Comparison of ENCODE assay signal across 25 mouse cellular contexts in the genomic region with DNA sequence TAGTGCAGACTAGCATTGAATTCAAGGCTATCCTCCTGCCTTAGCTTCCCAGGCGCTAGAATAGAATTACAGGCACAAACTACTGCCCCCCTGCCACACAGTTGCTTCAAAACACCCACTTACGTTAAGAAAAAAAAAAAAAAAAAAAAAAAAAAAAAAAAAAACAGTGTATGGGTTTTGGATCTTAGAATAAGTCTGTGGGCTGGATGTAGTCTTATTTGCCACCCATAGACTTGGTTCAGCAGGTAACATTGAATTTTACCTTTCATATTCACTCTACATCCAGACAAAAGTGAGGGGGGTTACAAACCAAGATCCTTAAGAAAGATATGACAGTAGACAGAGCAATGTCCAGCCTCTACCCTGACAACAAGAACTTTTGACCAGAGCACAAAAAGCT.
"Had no signal": no experiment of that assay in that cellular context is flagged by ENCODE, and none has a peak within 500 bp of the region (broad histone marks: within the 10 kb centered on the region; RNA-seq: fewer than 3 reads in every experiment).

No protein-coding gene starts in this region.

- H3K4me3 ChIP-seq: gastrocnemius, adult 2 months; heart, embryonic 10.5 days; heart, embryonic 12.5 days; hindbrain, embryonic 10.5 days; hindbrain, embryonic 12.5 days; hindbrain, embryonic 15.5 days; intestine, embryonic 15.5 days; layer of hippocampus, adult 2 months; left cerebral cortex, adult 2 months; limb, embryonic 10.5 days; limb, embryonic 12.5 days had no signal

- DNase-seq: gastrocnemius, adult 2 months; gastrocnemius, postnatal 10 days; gastrocnemius, postnatal 25 days; heart, adult 18-20 months; heart, postnatal 10 days; heart, postnatal 4 days; kidney, adult 18-20 months; kidney, adult 8-10 months; kidney, postnatal 10 days; kidney, postnatal 25 days; kidney, postnatal 4 days; liver had no signal

- H3K9me3 ChIP-seq: heart, embryonic 10.5 days; heart, embryonic 12.5 days; hindbrain, embryonic 10.5 days; hindbrain, embryonic 12.5 days; hindbrain, embryonic 15.5 days; intestine, embryonic 15.5 days; limb, embryonic 10.5 days; limb, embryonic 12.5 days had no signal

- H3K36me3 ChIP-seq: hindbrain, embryonic 15.5 days; intestine, embryonic 15.5 days had no signal

- H3K4me2 ChIP-seq: heart, embryonic 12.5 days; hindbrain, embryonic 12.5 days; hindbrain, embryonic 15.5 days; intestine, embryonic 15.5 days; limb, embryonic 12.5 days; liver, embryonic 11.5 days had no signal

- H3K27ac ChIP-seq: gastrocnemius, adult 2 months; heart, embryonic 10.5 days; hindbrain, embryonic 10.5 days; hindbrain, embryonic 12.5 days; hindbrain, embryonic 15.5 days; intestine, embryonic 15.5 days; layer of hippocampus, adult 2 months; left cerebral cortex, adult 2 months; limb, embryonic 10.5 days; limb, embryonic 12.5 days had no signal

- H3K9ac ChIP-seq: heart, embryonic 12.5 days; hindbrain, embryonic 12.5 days; hindbrain, embryonic 15.5 days; intestine, embryonic 15.5 days; limb, embryonic 12.5 days had no signal

- H3K27me3 ChIP-seq: heart, embryonic 12.5 days; hindbrain, embryonic 12.5 days; hindbrain, embryonic 15.5 days; intestine, embryonic 15.5 days; limb, embryonic 12.5 days had no signal

- ATAC-seq: inflammation-experienced regulatory T-cells, adult 6 months; intestine, embryonic 15.5 days; intestine, postnatal 0 days had no signal
